Mouse (Mus musculus) stomach, postnatal 0 days (tissue): ENCODE measurements around the gene Fam206a.

Experiments
- CTCF ChIP-seq: IDR thresholded peaks from 2 replicates; pipeline ENCODE4 v1.5.1; 2016; ENCODE audit warnings: antibody characterized with exemption, low read depth, mild to moderate bottlenecking, moderate library complexity
- EP300 ChIP-seq: optimal IDR thresholded peaks from 2 replicates; pipeline ENCODE3; 2016; ENCODE audit warnings: antibody characterized with exemption

GRCm38 (mm10) chr4:56848044-56848443 is 45.9 kb downstream of the Fam206a start:
- TF ChIP-seq EP300: no peak
- no peak for TF ChIP-seq CTCF
